Mouse (Mus musculus): ENCODE data around the gene Slc25a45. TPM values are rescaled to one million over a fixed set of nuclear protein-coding genes. Genes with fewer than 3 reads are reported as not detected.

The Slc25a45 gene
- polyA plus RNA-seq, 1 experiment from 2014 or later = 3.2 TPM

DNA sequence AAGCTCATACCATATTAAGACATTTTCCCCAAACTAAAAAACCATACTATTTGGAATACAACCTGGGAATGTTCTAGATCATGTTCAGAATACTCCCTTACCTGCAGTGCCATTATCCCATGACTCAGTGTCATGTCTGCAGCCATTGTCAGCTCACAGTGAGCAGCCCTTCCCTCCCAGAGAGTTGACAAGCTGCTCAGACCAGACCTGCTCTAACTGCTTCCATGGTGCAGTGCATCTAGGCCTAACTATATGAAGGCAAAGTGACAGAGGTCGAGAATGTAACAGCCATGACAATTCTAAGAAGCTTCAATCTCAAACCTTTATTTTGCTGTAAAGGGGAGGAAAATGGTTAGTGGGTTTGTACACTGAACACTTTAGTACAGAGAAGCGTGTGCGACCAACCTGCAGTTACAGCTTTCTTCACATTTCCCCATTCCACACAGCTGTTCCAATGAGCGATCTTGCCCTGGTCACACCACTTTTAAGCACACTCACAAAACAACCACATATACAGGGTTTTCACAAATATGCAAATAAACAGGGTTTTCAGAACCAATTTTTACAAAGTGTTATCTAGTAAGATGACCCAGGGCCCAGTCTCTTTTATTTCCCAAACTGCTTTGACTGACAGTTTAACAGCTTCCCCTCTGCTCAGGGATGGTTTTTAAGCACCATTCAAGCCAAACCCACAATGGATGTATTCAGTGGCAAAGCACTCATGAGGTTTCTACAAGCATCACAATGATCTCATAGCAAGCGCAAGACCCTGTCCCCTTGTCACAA is 35.4 kb upstream of the Slc25a45 start:
- ATAC-seq (replicated peaks; ENCODE audit: insufficient number of reproducible peaks, insufficient read depth, low FRiP score, low read depth) = no peak
- peak overlapping the region; percentile 58 for H3K4me2 ChIP-seq
- H3K4me1 ChIP-seq (replicated peaks) = peaks cover 77% of the 10 kb centered on the region
- H3K27ac ChIP-seq = peak overlapping the region; percentile 98
- no peaks in the 10 kb centered on the region for H3K36me3 ChIP-seq
- no peaks in the 10 kb centered on the region for H3K27me3 ChIP-seq
- no peaks in the 10 kb centered on the region for H3K9me3 ChIP-seq (replicated peaks)
- WGBS = 68% methylated on average over 5 of the region's 5 CpGs
- no peak overlapping the region for H3K9ac ChIP-seq
- H3K4me3 ChIP-seq = peak overlapping the region; percentile 38; the same call in 1 of the 2 replicates

DNA sequence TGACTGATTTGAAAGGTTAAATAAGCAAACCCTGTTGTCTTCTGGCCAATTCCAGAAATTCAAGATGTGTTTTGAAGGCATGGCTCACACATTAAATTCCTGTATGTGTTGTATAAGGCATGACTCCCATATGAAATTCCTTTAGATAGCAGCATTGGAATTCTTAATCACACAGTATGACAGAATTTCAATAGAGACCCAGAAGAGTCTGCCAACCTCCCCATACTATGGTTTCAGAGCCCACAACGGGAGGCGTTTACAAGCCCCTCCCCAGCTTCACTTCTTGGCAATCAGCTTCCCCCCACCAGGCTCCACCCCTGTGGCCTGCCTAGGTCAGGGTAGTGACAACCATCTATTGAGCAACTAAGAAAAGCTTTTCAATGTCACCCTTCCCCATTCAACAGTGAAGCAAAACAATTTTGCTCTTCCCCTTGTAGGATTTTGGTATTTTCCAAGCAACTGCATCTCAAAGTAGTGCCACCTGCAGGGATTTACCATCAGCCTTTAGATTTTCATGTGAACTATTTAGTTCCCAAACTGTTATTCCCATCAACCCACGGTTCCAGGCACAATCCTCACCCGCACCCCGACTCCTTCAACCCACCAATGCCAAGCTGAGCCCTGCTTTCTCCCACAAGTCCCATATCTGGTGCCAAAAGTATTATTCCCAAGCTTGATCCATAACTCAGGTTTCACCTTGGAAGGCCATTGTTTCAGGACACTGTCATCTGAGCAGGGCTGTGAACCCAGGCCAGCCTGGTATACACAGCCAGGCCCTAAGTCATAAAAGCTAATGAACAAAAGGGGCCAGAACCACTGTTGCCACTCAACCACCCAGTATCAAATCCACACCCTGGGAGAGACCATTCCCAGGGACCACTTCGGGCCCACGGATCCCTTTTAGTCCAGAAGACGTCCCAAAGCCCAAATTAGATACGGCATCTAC is 34.5 kb upstream of the Slc25a45 start:
- Histone ChIP-seq H3K9me3 (replicated peaks) (no peaks in the 10 kb centered on the region), H3K36me3 (no peaks in the 10 kb centered on the region), H3K27me3 (no peaks in the 10 kb centered on the region), H3K27ac (peak overlapping the region; percentile 98), H3K4me2 (peak overlapping the region; percentile 58), H3K4me3 (peak overlapping the region; percentile 38), H3K4me1 (replicated peaks) (peaks cover 79% of the 10 kb centered on the region), H3K9ac (0 out of 2 replicates have a peak overlapping the region, but pooled peaks have one; percentile 42)
- no peak for ATAC-seq (replicated peaks; ENCODE audit: insufficient number of reproducible peaks, insufficient read depth, low FRiP score, low read depth)
- WGBS = 74% methylated on average over 9 of the region's 9 CpGs

DNA sequence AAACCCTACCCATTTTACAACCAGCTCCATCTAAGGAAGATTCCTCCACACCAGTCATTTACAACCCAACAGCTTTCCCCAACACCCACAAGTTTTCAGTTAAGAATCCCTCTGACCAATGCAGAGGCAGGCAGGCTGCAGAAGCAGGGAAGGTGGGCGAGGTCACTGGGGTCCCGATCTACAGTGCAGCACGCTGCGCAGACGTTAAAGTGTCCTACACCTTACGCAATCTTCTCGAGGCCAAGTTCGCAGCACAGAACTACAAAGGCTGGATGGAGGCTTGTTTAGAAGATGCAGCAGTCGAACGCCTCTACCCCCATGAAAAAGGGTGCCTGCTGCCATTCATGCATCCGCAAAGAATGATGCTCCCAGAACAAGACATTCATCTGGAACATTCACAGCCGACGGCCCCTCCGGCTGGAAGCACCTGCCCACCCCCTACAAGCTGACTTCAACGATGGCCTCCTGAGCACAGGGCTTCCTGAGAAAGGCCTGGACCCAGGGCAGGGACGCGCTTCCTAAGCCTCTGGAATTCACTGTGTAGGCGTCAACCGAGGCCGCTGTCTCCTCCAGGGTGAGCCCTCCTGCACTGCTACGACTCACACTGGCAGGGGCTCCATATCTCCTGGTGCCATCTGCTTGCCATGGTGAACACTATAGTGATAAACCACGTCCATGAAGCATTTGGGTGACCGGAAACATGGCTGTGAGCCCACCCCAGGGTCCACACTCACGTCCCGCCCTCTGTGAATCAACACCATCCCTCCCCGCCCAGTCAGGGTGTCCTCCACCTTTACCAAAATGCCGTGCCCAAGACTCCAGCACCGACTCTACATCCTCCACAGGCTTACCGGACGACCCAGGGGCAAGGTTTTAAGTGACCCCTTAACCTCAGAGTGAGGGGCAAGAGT is 33.6 kb upstream of the Slc25a45 start:
- peaks cover 89% of the 10 kb centered on the region for H3K4me1 ChIP-seq (replicated peaks)
- ATAC-seq (replicated peaks; ENCODE audit: insufficient number of reproducible peaks, insufficient read depth, low FRiP score, low read depth) = no peak
- H3K9ac ChIP-seq = peak overlapping the region; percentile 42
- no peaks in the 10 kb centered on the region for H3K36me3 ChIP-seq
- WGBS = 71% methylated on average over 30 of the region's 30 CpGs
- peak overlapping the region; percentile 98 for H3K27ac ChIP-seq
- no peaks in the 10 kb centered on the region for H3K27me3 ChIP-seq
- no peaks in the 10 kb centered on the region for H3K9me3 ChIP-seq (replicated peaks)
- H3K4me3 ChIP-seq = peak overlapping the region; percentile 38
- peak overlapping the region; percentile 58 for H3K4me2 ChIP-seq

DNA sequence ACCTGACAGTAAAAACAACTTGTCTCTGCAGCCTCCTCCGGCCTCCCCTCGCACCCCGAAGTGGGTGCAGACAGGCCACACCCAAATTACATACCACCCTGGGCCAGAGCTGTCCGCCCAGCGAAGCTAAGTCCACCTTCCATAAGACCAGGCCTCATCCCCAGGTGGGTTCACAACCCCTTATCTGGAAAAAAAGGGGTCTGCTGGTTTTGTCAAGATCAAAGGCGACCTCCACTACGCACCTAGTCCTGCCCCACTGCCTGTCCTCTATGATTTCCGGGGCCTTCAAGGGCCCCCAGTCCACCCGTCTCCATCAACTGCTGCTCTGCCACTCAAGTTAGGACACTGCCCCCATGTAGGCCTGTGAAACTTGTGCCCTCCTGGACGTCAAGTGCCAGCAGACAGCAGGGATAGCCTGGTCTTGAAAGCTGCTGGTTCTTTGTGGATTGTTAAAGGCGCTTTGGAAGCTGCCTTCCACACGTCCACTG is 32.7 kb upstream of the Slc25a45 start:
- H3K27me3 ChIP-seq = no peaks in the 10 kb centered on the region
- H3K4me2 ChIP-seq = peak overlapping the region; percentile 58
- H3K4me1 ChIP-seq (replicated peaks) = peaks cover 92% of the 10 kb centered on the region
- H3K9ac ChIP-seq = peak overlapping the region; percentile 42
- WGBS = 53% methylated on average over 12 of the region's 12 CpGs
- peak overlapping the region; percentile 98 for H3K27ac ChIP-seq
- ATAC-seq (replicated peaks; ENCODE audit: insufficient number of reproducible peaks, insufficient read depth, low FRiP score, low read depth) = no peak
- H3K36me3 ChIP-seq = no peaks in the 10 kb centered on the region
- no peaks in the 10 kb centered on the region for H3K9me3 ChIP-seq (replicated peaks)
- peak overlapping the region; percentile 38 for H3K4me3 ChIP-seq

DNA sequence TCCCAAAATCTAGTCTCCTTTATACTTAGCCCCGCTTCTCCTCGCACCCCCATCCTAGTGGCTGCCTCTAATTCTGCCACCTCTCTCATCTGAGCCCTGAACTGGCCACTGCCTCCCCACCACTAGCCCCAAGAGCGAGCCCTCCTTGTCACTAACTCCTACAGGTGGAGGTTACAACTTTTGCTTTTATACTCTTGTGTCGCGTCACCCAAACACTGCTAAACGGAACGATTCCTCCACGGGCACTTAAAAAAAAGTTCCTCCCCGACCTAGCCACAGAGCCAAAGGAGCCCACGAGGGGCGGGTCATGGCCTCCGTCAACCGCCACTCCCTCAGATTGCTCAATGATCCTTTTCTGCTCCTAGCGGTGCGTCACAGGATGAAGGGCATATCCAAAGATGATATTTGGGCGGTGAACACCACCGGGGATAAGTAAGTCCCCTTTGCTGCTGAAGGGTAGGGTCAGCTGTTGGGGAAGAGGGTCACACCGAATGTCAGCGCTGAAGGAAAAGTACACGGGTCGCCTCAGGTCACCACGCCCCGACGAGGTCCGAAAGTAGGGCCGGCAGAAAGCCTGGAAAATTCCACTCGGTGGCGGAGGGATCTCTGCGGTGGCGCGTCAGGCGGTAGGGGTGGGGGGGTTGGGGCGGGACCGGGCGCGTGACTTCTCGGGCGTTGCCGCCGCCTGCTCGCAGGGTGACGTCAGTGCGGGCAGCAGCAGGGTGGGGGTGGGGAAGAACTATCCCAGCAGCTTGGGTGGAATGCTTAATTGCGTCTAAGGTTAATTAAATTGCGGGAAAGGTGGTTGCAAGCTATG is 32.1 kb upstream of the Slc25a45 start:
- peak overlapping the region; percentile 98 for H3K27ac ChIP-seq
- peak overlapping the region; percentile 38 for H3K4me3 ChIP-seq
- no peaks in the 10 kb centered on the region for H3K36me3 ChIP-seq
- peak overlapping the region; percentile 58 for H3K4me2 ChIP-seq
- peak overlapping the region; percentile 42 for H3K9ac ChIP-seq
- WGBS = 4% methylated on average over 45 of the region's 45 CpGs
- no peaks in the 10 kb centered on the region for H3K9me3 ChIP-seq (replicated peaks)
- H3K27me3 ChIP-seq = no peaks in the 10 kb centered on the region
- H3K4me1 ChIP-seq (replicated peaks) = peaks cover 91% of the 10 kb centered on the region
- peak; percentile 51 for ATAC-seq (replicated peaks; ENCODE audit: insufficient number of reproducible peaks, insufficient read depth, low FRiP score, low read depth)

DNA sequence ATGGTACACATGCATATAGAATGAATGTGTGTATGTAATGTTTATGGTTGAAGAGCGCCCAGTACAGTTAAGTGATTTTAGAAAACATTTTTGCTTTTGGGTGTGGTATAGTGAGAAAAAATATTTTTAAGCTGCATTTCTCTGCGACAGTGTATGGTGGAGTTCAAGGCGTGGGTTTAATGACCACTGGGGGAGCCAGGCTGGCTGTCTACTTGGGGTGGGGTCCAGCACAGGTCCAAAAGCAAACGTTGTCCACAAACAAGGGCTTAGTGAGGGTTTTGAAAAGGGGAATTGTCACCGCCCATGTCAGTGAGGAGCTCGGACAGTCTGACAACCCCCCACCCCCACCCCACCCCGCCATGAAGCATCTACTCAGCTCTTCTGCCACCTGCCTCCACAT is 31.5 kb upstream of the Slc25a45 start:
- WGBS = under 1% methylated on average over 7 of the region's 7 CpGs

DNA sequence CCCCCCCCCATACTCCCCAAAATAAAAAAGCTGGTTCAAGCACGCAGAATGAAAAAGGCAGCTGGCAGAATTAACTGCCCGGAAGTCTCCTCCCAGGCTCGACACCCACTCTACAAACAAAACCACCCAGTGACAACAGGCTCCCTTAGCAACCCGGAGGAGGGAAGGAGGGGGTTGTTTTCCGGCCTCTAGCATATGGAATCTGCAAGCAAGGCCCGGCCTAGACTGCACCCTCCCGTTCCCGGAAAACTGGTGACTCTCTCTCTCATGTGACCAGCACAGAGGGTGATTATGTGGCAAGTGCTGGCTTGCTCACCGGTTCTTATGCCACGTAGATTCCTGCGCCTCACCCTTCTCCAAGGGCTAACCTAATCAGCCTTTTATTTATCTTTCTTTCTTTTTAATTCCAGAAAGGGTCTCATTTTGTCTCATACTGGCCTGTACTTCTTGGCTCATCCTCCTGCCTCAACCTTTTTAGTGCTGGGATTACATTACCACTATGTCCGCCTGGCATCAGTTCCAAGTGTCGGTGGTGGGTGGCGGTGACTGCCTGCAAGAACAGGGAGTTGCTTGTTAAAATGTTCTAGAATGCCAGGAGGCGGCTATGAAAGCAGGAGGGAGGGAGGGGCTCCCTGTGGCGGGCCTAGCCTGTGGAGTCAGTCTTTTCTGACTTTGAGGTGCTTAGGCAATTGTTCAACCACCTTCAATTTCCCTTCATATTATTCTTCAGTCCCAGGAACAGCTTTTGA is 30.9 kb upstream of the Slc25a45 start:
- Histone ChIP-seq H3K27me3 (no peaks in the 10 kb centered on the region), H3K9me3 (replicated peaks) (no peaks in the 10 kb centered on the region), H3K9ac (peak overlapping the region; percentile 54), H3K4me3 (peak overlapping the region; percentile 38), H3K27ac (peak overlapping the region; percentile 98), H3K4me2 (peak overlapping the region; percentile 58), H3K36me3 (no peaks in the 10 kb centered on the region), H3K4me1 (replicated peaks) (peaks cover 90% of the 10 kb centered on the region)
- WGBS = 4% methylated on average over 16 of the region's 16 CpGs
- ATAC-seq (replicated peaks; ENCODE audit: insufficient number of reproducible peaks, insufficient read depth, low FRiP score, low read depth) = peak; percentile 80

More for the DNA sequence above, 31.5 kb upstream of the Slc25a45 start:
- peak overlapping the region; percentile 38 for H3K4me3 ChIP-seq
- ATAC-seq (replicated peaks; ENCODE audit: insufficient number of reproducible peaks, insufficient read depth, low FRiP score, low read depth) = peak; percentile 6
- H3K27me3 ChIP-seq = no peaks in the 10 kb centered on the region
- peak overlapping the region; percentile 54 for H3K9ac ChIP-seq
- H3K9me3 ChIP-seq (replicated peaks) = no peaks in the 10 kb centered on the region
- peaks cover 90% of the 10 kb centered on the region for H3K4me1 ChIP-seq (replicated peaks)
- peak overlapping the region; percentile 98 for H3K27ac ChIP-seq
- peak overlapping the region; percentile 58 for H3K4me2 ChIP-seq
- no peaks in the 10 kb centered on the region for H3K36me3 ChIP-seq

DNA sequence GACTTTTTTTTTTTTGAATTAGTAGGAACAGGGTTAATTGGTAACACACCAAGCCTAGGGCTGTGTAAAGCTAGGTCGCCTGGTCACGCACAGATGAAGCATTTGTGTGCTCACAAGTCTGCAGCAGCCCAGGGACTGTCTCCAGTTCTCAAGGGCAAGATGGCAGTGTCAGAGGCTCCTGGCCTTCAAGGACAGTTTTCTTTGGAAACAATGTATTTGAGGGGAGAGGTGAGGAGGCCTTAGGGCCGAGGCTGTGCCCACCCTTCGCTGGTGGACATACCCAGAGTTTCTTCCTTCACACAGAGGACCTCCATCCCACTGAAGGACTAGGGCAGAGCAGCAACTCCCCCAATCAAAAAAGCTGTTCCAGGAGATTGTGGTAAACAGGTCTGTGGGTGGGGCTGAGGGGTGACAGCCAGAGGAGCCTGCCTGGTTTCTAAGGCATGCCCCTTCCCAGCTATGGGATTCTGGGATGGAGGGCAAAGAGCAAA is 30.3 kb upstream of the Slc25a45 start:
- H3K27me3 ChIP-seq = no peaks in the 10 kb centered on the region
- ATAC-seq (replicated peaks; ENCODE audit: insufficient number of reproducible peaks, insufficient read depth, low FRiP score, low read depth) = no peak
- H3K4me1 ChIP-seq (replicated peaks) = peaks cover 90% of the 10 kb centered on the region
- H3K27ac ChIP-seq = peak overlapping the region; percentile 98
- H3K36me3 ChIP-seq = peaks cover 4% of the 10 kb centered on the region; the same call in 1 of the 2 replicates
- 53% methylated on average over 4 of the region's 4 CpGs for WGBS
- peak overlapping the region; percentile 54 for H3K9ac ChIP-seq
- H3K4me2 ChIP-seq = peak overlapping the region; percentile 58
- no peaks in the 10 kb centered on the region for H3K9me3 ChIP-seq (replicated peaks)
- H3K4me3 ChIP-seq = peak overlapping the region; percentile 38

DNA sequence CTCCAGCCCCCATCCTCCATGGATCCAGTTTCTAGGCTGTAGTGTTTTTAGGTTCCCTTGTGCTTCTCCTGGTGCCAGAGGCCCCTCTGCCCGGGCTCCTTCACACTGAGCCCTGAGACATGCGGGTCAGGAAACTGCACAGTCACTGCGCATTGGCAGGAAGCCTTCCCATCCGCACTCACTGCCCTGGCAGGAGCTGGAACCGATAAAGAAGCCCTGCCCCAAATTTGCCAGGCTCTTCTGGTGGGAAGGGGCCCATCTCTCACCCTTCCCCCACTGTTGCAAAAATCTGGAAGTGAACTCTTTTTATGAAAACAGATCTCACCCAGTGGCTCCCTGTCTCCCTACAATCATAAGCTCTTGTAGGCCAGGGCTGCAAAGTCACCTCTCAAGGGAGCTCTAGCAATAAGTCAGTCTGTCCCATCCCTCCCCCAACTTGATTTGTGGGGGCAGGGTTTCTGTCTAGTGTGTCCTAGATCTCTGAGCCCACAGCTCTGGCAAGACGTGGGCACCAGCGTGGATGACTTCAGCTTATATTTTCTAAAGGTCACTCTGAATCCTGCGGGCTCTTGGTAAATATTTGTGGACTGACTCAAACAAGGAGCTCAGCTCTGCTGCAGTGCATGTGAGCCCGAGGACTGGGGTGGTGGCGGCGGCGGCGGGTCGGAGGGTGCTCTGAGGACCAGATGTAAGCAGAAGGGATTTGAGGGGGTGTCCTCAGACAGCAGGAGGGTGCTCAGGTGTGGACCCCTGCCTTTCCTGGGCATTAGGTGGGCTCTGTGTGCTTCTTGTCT is 29.4 kb upstream of the Slc25a45 start:
- peak overlapping the region; percentile 12 for H3K4me3 ChIP-seq
- 33% methylated on average over 14 of the region's 14 CpGs for WGBS
- peaks cover 5% of the 10 kb centered on the region; the same call in 1 of the 2 replicates for H3K36me3 ChIP-seq
- peaks cover 86% of the 10 kb centered on the region for H3K4me1 ChIP-seq (replicated peaks)
- ATAC-seq (replicated peaks; ENCODE audit: insufficient number of reproducible peaks, insufficient read depth, low FRiP score, low read depth) = no peak
- no peaks in the 10 kb centered on the region for H3K27me3 ChIP-seq
- peak overlapping the region; percentile 98 for H3K27ac ChIP-seq
- H3K4me2 ChIP-seq = peak overlapping the region; percentile 58
- peak overlapping the region; percentile 54 for H3K9ac ChIP-seq
- H3K9me3 ChIP-seq (replicated peaks) = no peaks in the 10 kb centered on the region

All from heart, embryonic 15.5 days (tissue).